Mouse (Mus musculus): Measurements from ENCODE around the gene Nbeal2. TPM values are rescaled to one million over a fixed set of nuclear protein-coding genes. Genes with fewer than 3 reads are reported as not detected.

Nbeal2 gene
- total and polyA plus RNA-seq, 3 experiments, result 9.3 to 17.2 TPM; not detected in 1

DNA sequence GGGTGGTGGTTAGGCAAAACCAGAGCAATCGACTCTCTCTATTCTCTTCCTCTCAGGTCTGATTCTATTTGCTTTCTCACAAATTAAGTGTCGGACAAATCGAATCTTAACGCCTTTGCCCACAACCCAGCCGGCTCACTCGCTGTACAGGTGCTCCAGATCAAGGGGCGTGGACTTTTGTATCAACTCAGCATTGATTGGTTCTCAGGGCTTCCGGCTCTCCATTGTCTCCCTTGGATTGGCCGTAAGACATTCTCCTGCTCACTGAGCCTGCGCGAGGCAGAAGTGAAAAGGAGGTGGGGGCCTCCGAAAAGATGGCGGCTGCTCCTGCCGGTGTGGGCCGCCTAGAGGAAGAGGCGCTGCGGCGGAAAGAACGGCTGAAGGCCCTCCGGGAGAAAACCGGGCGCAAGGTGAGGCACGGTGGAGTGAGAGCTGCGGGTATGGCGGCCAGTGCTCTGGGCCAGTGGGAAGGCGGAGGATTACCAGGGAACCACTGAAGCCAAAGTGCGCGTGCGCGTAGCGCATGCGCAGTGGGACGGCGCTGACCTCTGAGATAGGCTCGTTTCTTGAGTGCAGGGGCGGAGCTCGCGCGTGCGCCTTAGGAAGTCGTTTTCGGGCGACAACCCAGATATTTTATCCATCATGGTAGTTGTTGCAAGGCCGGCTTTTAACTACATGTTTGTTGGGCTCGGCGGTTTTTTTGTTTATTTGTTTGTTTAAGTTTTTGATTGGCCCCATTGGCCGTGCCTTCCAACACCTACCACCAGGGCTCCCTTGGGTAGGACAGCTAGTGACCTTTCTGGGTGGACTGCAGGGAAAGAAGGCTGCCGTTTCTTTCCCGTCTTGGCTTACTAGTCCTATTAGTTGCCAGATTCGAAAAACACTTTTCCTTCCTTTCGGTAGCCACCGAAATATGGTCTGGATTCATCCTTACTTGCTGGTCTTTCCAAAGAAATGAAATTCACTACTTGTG lies 2.6 kb upstream of the Nbeal2 start, which contains the start of gene Ccdc12 (continued):
- TF ChIP-seq SIN3A (IDR thresholded peaks at IDR 0.05; ENCODE audit: low read length), result peak; percentile 83
- peak; percentile 32; the same call in 1 of the 2 replicates for TF ChIP-seq USF1 (IDR thresholded peaks at IDR 0.05; ENCODE audit: low read depth, low read length)
- TF ChIP-seq RAD21 (IDR thresholded peaks at IDR 0.05; ENCODE audit: low read depth, low read length), result no peak
- no peak for TF ChIP-seq ZC3H11A (IDR thresholded peaks at IDR 0.05; ENCODE audit: low read depth, low read length)
- no peak for TF ChIP-seq ZNF384 (IDR thresholded peaks at IDR 0.05; ENCODE audit: low read depth, low read length)
- TF ChIP-seq MYB (IDR thresholded peaks at IDR 0.05; ENCODE audit: low read depth, low read length), result no peak
- peak; percentile 70 for TF ChIP-seq MAX (IDR thresholded peaks at IDR 0.05; ENCODE audit: low read length)
- peak; percentile 93 for TF ChIP-seq ELF1 (IDR thresholded peaks at IDR 0.05; ENCODE audit: low read depth, low read length)

DNA sequence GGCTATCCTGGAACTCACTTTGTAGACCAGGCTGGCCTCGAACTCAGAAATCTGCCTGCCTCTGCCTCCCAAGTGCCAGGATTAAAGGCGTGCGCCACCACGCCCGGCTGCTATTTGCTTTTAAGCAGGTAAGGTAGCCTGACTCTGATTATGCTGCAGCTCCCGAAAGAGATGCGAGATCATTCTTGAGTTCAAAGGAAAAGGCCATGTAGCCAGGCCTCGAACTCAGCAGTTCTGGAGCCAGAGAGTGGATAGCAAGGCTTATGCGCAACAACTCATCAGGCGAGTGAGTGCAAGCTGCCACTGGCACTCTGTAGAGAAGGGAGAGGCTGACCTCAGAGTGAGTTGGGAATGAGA lies 1.7 kb upstream of the Nbeal2 start:
- TF ChIP-seq SMC3 (IDR thresholded peaks at IDR 0.05; ENCODE audit: low read depth, low read length), result no peak
- no peak for TF ChIP-seq MAZ (IDR thresholded peaks at IDR 0.05; ENCODE audit: low read depth, low read length)
- TF ChIP-seq MAX (IDR thresholded peaks at IDR 0.05; ENCODE audit: low read length), result no peak
- TF ChIP-seq TAL1 (IDR thresholded peaks at IDR 0.05; ENCODE audit: low read length), result no peak
- TF ChIP-seq SIN3A (IDR thresholded peaks at IDR 0.05; ENCODE audit: low read length), result no peak
- TF ChIP-seq RAD21 (IDR thresholded peaks at IDR 0.05; ENCODE audit: low read depth, low read length), result no peak
- Histone ChIP-seq H3K9ac (ENCODE audit: control insufficient read depth, low read depth, low read length, poor library complexity, severe bottlenecking) (peak overlapping the region; percentile 60), H3K27me3 (ENCODE audit: control insufficient read depth in 1 of 2, insufficient read depth in 2 of 2, low read length in 2 of 2) (no peaks in the 10 kb centered on the region), H3K4me1 (ENCODE audit: control insufficient read depth in 1 of 2, insufficient read depth in 2 of 2, low read length in 2 of 2) (peaks cover 2 to 26% of the 10 kb centered on the region in 2 experiments), H3K4me3 (ENCODE audit: control insufficient read depth in 1 of 2, insufficient read depth in 1 of 2, low read depth in 2 of 2, low read length in 2 of 2) (peak overlapping the region; percentile 83 to 84), H3K36me3 (ENCODE audit: control insufficient read depth in 1 of 2, insufficient read depth in 2 of 2, low read length in 2 of 2) (peaks cover 0 to 3% of the 10 kb centered on the region in 2 experiments; a peak in 2 of 4 replicates), H3K79me2 (ENCODE audit: control insufficient read depth, insufficient read depth, low read length, poor library complexity) (peaks cover 30% of the 10 kb centered on the region), H3K27ac (ENCODE audit: control insufficient read depth, low read depth, low read length) (peak overlapping the region; percentile 73), H3K9me3 (replicated peaks; ENCODE audit: insufficient read depth, low read length) (no peaks in the 10 kb centered on the region)
- no peak for DNase-seq (ENCODE audit: low read depth, low spot score)

DNA sequence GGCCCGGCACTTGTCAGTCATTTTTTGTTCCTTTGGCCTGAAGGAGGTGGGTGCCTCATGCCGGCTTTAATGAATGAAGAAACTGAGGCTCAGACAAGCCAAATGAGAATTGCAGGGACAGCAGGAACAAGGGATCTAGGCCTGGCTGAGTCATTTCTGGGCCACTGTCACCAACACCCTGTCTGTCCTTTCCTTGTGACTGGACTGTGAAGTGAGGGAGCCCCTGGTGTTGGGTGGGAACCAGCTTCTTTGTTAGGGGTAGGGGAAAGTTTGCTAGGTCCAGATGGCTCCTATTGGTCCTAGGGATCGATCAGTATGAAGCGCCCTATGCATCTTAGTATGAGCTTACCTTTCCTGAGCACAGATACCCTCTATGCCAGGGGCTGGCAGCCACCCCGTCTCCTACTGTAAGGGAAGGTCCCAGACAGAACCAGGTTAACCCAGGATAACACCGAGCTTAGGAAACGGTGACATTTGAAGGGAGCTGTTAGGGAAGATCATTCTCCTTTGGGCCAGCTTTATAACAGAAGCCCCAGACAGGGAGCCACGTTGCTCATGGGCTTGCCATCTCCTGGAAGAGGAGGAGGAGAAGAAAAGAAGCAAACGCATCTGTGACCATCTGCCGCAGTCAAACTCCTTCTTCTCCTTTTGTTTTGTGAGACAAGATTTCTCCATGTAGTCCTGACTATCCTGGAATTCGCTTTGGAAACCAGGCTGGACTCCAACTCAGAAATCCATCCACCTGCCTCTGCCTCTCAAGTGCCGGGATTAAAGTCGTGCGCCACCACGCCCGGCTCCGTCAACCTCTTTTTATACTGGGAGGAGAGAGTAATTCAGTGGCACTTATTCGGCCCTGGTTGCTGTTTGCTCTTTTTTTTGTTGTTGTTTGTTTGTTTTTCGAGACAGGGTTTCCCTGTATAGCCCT lies 1.0 kb upstream of the Nbeal2 start:
- Histone ChIP-seq H3K36me3 (ENCODE audit: control insufficient read depth in 1 of 2, insufficient read depth in 2 of 2, low read length in 2 of 2) (peaks cover 0 to 3% of the 10 kb centered on the region in 2 experiments; a peak in 2 of 4 replicates), H3K9ac (ENCODE audit: control insufficient read depth, low read depth, low read length, poor library complexity, severe bottlenecking) (peak overlapping the region; percentile 80), H3K4me1 (ENCODE audit: control insufficient read depth in 1 of 2, insufficient read depth in 2 of 2, low read length in 2 of 2) (peaks cover 2 to 26% of the 10 kb centered on the region in 2 experiments), H3K27me3 (ENCODE audit: control insufficient read depth in 1 of 2, insufficient read depth in 2 of 2, low read length in 2 of 2) (no peaks in the 10 kb centered on the region), H3K4me3 (ENCODE audit: control insufficient read depth in 1 of 2, insufficient read depth in 1 of 2, low read depth in 2 of 2, low read length in 2 of 2) (peak overlapping the region; percentile 69 to 83), H3K27ac (ENCODE audit: control insufficient read depth, low read depth, low read length) (no peak overlapping the region; the same call in 1 of the 2 replicates), H3K79me2 (ENCODE audit: control insufficient read depth, insufficient read depth, low read length, poor library complexity) (peaks cover 23% of the 10 kb centered on the region), H3K9me3 (replicated peaks; ENCODE audit: insufficient read depth, low read length) (no peaks in the 10 kb centered on the region)
- no peak for DNase-seq (ENCODE audit: low read depth, low spot score)
- TF ChIP-seq RAD21 (IDR thresholded peaks at IDR 0.05; ENCODE audit: low read depth, low read length), result no peak
- TF ChIP-seq HCFC1 (IDR thresholded peaks at IDR 0.05; ENCODE audit: low read depth, low read length), result no peak
- no peak for TF ChIP-seq MXI1 (IDR thresholded peaks at IDR 0.05; ENCODE audit: low read depth, low read length)
